Mouse (Mus musculus) ES-E14 (cell line): ENCODE measurements at regions not wholly inside any gene's neighbourhood (a gene's known extent, or its start where the extent isn't known, plus 50 kb on each side); places are given as distances from the start of the nearest gene placed in this dataset.

Experiments
- DNase-seq: peaks from one replicate; pipeline ENCODE4 v3.0.0-alpha.2; 2013; ENCODE audit warnings: low read depth, low spot score
- H3K27ac ChIP-seq: 2 replicates; pipeline ENCODE4 v1.5.1; 2012; ENCODE audit warnings: low read depth, mild to moderate bottlenecking, low read length, moderate library complexity, mixed read lengths; ENCODE audit not compliant: poor library complexity, insufficient read depth, severe bottlenecking
- H3K36me3 ChIP-seq: 2 replicates; pipeline ENCODE4 v1.6.1; 2012; ENCODE audit warnings: mild to moderate bottlenecking, low read length, moderate library complexity, mixed read lengths; ENCODE audit not compliant: control insufficient read depth, poor library complexity, insufficient read depth, severe bottlenecking
- H3K4me1 ChIP-seq, 2 experiments: fragments of 150-350 bp in 1 of 2; sonication (generic) in 1 of 2; 2 replicates each; pipeline ENCODE4 v1.6.1; 2012; ENCODE audit warnings: low read length in 2 of 2, mild to moderate bottlenecking in 1 of 2, mixed read lengths in 1 of 2; ENCODE audit not compliant: control insufficient read depth in 2 of 2, insufficient read depth in 2 of 2, poor library complexity in 1 of 2
- H3K4me3 ChIP-seq, 2 experiments: fragments of 150-350 bp in 1 of 2; sonication (generic) in 1 of 2; 2 replicates each; pipeline ENCODE4 v1.5.1; 2012; ENCODE audit warnings: low read length in 2 of 2, low read depth in 1 of 2, mild to moderate bottlenecking in 1 of 2, mixed read lengths in 1 of 2; ENCODE audit not compliant: insufficient read depth in 1 of 2, poor library complexity in 1 of 2, severe bottlenecking in 1 of 2
- H3K9ac ChIP-seq: 2 replicates; pipeline ENCODE4 v1.6.1; 2012; ENCODE audit warnings: low read depth, mild to moderate bottlenecking, low read length, mixed read lengths; ENCODE audit not compliant: poor library complexity, insufficient read depth, severe bottlenecking
- H3K9me3 ChIP-seq: fragments of 150-350 bp; sonication (generic); 2 replicates; pipeline ENCODE4 v1.6.1; 2012; ENCODE audit warnings: low read depth, mild to moderate bottlenecking, low read length; ENCODE audit not compliant: control insufficient read depth, insufficient read depth
- CHD2 ChIP-seq: IDR thresholded peaks from 2 replicates; pipeline ENCODE4 v1.6.1; 2014; ENCODE audit warnings: mild to moderate bottlenecking, low read depth, low read length, inconsistent platforms
- HCFC1 ChIP-seq: IDR thresholded peaks from 2 replicates; pipeline ENCODE4 v1.6.1; 2012; ENCODE audit warnings: low read length, inconsistent platforms, borderline replicate concordance; ENCODE audit not compliant: insufficient read depth
- MAFK ChIP-seq: IDR thresholded peaks from 2 replicates; pipeline ENCODE4 v1.6.1; 2014; ENCODE audit warnings: mild to moderate bottlenecking, low read depth, low read length, inconsistent platforms; ENCODE audit not compliant: insufficient read depth
- ZC3H11A ChIP-seq: IDR thresholded peaks from 2 replicates; pipeline ENCODE4 v1.6.1; 2012; ENCODE audit warnings: low read depth, mild to moderate bottlenecking, inconsistent platforms, low read length, borderline replicate concordance
- ZNF384 ChIP-seq: IDR thresholded peaks from 2 replicates; pipeline ENCODE4 v1.6.1; 2012; ENCODE audit warnings: low read depth, low read length, inconsistent platforms
- in situ Hi-C, 2 experiments: fragments of 600-800 bp; cut with MboI; formaldehyde crosslinking; loops; one replicate each; pipeline ENCODE4 v1.15.1; 2025; ENCODE audit warnings: low sequenced_read_pairs in 2 of 2, inconsistent platforms in 1 of 2; ENCODE audit not compliant: unreplicated experiment in 2 of 2

DNA sequence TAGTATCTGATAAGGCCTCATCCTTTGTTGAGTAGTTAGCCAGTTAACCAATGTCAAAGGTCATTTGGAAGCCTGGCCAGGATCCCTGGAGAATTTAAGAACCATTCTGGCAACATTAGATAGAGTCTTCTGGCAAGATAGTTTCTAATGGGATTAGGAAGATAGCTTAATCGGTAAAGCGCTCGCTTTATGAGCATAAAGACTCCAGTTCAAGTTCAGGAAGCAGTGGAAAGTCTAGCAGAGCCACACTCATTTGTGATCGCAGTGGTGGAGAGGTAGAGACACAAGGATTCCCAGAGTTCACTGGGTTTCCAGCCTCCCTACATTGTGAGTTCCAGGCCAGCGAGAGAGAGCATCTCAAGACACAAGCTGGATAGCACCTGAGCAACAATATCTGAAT, 60.5 kb upstream of the Adamts9 start:
- H3K4me3 ChIP-seq = no peak overlapping the region
- no peak for TF ChIP-seq CHD2
- no peak for TF ChIP-seq ZC3H11A
- TF ChIP-seq MAFK = no peak
- TF ChIP-seq HCFC1 = no peak
- no peak for TF ChIP-seq ZNF384
- H3K36me3 ChIP-seq = no peaks in the 10 kb centered on the region
- in situ Hi-C loops = no loop called here
- no peak overlapping the region for H3K27ac ChIP-seq
- H3K9me3 ChIP-seq = no peaks in the 10 kb centered on the region
- DNase-seq = no peak
- no peaks in the 10 kb centered on the region for H3K4me1 ChIP-seq
- no peak overlapping the region for H3K9ac ChIP-seq

DNA sequence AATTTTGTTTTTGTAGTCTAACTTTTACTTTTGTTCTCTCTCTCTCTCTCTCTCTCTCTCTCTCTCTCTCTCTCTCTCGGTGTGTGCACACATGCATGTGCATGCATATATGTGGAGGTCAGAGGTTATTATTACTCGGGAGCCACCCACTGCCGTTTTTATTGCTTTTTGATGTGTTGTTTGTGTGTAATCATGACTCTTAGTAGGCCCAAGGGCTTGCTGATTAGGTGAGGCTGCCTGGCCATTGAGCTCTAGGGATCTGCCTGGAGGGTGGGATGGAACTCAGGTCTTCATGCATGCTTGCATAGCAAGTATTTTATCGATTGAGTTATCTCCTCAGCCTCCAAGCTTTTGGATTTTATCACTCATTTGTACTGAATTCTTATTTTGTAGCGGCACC, 50.4 kb upstream of the Adamts9 start:
- H3K4me1 ChIP-seq = no peaks in the 10 kb centered on the region
- no peak overlapping the region for H3K9ac ChIP-seq
- no peak overlapping the region for H3K27ac ChIP-seq
- no peaks in the 10 kb centered on the region for H3K36me3 ChIP-seq
- in situ Hi-C loops = no loop called here
- H3K4me3 ChIP-seq = no peak overlapping the region
- H3K9me3 ChIP-seq = no peaks in the 10 kb centered on the region
- DNase-seq = no peak
- TF ChIP-seq MAFK = no peak
- no peak for TF ChIP-seq ZNF384
- TF ChIP-seq CHD2 = no peak
- no peak for TF ChIP-seq ZC3H11A
- TF ChIP-seq HCFC1 = no peak
